Mouse (Mus musculus) cerebellum, adult 2 months (tissue): ENCODE data around the gene Sema5a.

Experiments
- CTCF ChIP-seq: fragments of 200-500 bp; IDR thresholded peaks from 2 replicates; pipeline ENCODE4 v1.5.1; 2011; ENCODE audit warnings: low read depth, mild to moderate bottlenecking, control low read depth, low read length, moderate library complexity, borderline replicate concordance; ENCODE audit not compliant: insufficient read depth
- POLR2A ChIP-seq: fragments of 200-500 bp; IDR thresholded peaks from 2 replicates; pipeline ENCODE4 v1.6.1; 2011; ENCODE audit warnings: low read length, control low read depth, borderline replicate concordance; ENCODE audit not compliant: insufficient read depth

GRCm38 (mm10) chr15:32447558-32448349 is 203.1 kb downstream of the Sema5a start:
- TF ChIP-seq POLR2A (no peak), CTCF (no peak)
